Mouse (Mus musculus): ENCODE measurements around the gene Spaca6. TPM values are rescaled to one million over a fixed set of nuclear protein-coding genes. Genes with fewer than 3 reads are reported as not detected.

Gene Spaca6
- total RNA-seq, 1 experiment from 2014 or later: 0.94 TPM

DNA sequence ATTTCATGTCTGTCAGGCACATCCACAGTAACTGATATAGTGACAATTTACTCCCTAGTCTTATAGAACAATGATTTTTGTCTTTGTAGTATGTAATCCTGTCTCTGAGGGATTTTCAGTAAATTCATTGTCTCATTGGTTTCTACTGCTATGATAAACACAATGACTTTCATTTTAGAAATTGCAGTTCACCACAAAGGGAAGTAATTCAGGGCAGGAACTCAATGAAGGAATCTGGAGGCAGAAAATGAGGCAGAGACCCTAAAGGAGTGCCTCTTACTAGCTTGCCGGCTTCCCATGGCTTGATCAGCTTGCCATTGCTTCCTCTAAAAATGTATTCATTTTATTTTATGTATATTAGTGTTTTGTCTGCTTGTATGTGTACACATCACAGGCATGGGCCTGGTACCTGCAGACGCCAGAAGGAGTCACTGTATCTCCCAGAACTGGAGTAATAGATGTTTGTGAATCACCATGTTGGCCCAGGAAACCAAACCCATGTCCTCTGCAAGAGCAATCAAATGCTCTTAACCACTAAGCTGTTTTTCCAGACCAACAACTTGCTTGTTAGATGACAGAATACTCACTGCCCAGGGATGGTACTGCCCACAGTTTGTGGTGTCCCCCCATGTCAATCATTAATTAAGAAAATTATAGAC, 44.1 kb downstream of the Spaca6 start:
- ATAC-seq (replicated peaks in 1 of 2; ENCODE audit: insufficient read depth in 1 of 2, low FRiP score in 2 of 2, low TSS enrichment in 1 of 2, low read depth in 1 of 2, poor library complexity in 2 of 2, severe bottlenecking in 2 of 2): peak; percentile 66 to 72; a peak in 3 of 4 replicates

DNA sequence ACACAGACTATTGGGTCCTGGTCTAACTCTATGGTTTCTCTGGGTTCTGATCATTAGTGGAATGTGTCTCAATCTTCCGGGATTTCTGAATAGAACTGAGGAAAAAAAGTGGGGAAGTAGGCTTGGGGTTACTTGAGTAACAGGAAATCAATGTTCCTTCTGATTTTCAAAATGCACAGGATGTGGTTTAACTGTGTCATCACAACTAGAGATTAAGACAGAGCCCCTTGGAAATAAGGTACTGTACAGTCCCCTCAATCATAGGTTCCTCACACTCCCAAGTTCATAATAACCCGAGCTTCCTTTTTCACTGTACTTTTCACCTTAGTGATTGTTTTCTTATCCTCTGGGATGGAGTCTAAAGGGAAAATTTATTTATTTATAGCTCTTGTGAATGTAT, 44.7 kb downstream of the Spaca6 start:
- peak; percentile 51 to 71; a peak in 3 of 4 replicates for ATAC-seq (replicated peaks in 1 of 2; ENCODE audit: insufficient read depth in 1 of 2, low FRiP score in 2 of 2, low TSS enrichment in 1 of 2, low read depth in 1 of 2, poor library complexity in 2 of 2, severe bottlenecking in 2 of 2)

DNA sequence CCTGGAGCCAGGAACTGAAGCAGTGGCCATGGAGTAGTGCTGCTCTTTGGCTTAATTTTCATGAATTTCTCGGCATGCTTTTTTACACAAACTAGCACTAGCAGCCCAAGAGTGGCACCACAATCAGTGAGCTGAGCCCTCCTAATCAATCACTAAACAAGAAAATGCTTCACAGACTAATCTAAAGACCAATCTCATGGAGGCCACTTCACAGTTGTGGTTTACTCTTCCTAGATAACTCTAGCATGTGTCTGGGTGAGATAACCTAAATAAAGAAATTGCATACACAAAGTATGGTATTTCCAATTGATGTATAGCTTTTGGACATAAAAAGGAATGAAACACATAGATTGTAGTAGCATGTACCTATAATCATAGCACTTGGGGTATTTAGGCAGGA, 52.4 kb downstream of the Spaca6 start:
- ATAC-seq (replicated peaks in 1 of 2; ENCODE audit: insufficient read depth in 1 of 2, low FRiP score in 2 of 2, low TSS enrichment in 1 of 2, low read depth in 1 of 2, poor library complexity in 2 of 2, severe bottlenecking in 2 of 2): no peak

DNA sequence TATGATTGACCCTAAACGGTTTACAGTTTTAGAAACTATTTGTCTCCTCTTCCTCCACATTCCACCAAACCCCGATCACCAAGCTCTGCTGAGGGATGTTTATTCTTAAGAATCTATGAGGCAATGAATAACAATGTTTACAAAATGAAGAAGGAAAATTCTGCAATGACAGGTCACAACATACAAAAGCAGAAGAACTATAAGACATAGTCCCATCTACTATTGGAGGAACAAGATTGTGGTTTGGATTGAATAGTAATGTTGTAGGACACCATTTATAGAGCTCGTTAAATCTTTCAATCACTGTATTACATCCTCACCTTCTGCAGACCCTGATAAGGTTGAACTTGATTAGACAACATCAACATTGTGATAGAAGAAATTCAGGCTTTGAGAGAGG, 55.7 kb downstream of the Spaca6 start:
- peak in 1 of 2 experiments; percentile 28; a peak in 1 of 4 replicates for ATAC-seq (replicated peaks in 1 of 2; ENCODE audit: insufficient read depth in 1 of 2, low FRiP score in 2 of 2, low TSS enrichment in 1 of 2, low read depth in 1 of 2, poor library complexity in 2 of 2, severe bottlenecking in 2 of 2)

DNA sequence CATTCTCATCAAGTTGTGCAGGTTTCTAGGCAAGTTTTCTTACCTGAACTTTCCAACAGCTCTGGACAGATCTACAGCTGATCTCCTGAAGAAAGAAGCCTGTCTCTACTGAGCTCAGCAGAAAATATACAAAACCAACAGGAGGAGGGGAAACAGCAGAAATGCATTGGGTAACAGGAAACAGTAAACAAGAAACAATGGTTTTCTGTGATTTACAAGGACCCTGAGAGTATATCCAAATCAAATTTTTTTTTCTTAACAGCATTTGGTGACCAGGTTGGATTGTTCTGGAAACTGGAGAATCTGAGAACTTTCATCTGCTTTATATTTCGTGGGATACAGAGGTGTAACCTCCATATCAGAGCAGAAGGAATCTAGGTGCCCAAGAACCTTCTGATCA, 56.9 kb downstream of the Spaca6 start, which contains the start of gene Fpr1:
TSS of gene Fpr1 (minus strand) at position 101 of the 400 bp plus-strand sequence.
- ATAC-seq (replicated peaks in 1 of 2; ENCODE audit: insufficient read depth in 1 of 2, low FRiP score in 2 of 2, low TSS enrichment in 1 of 2, low read depth in 1 of 2, poor library complexity in 2 of 2, severe bottlenecking in 2 of 2): no peak

DNA sequence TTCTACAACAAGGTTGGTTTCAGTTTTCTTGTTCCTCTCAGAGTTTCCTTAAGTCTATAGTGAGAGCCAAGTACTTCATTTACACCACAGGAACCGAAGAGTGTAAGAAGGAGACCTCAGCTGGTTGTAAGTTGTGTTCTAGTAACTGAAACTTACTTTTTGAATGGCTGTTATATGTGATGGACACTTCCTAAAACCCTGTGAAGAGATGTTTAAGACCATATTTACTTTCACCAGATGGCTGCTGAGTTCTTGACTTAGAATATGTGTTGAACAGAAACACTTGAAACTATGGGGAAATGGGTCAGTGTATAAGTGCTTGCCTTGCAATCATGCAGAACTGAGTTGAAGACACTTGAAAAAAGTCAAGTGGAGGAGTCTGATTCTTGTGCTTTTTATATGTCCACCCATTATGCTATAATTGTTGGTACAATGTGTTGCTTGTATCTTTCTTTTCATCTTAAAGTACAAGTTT, 60.9 kb downstream of the Spaca6 start, which contains the start of the genes Fpr2 and Fpr3:
TSS of gene Fpr2 (plus strand) at position 51 of the 475 bp plus-strand sequence.
TSS of gene Fpr3 (plus strand) at position 79 of the 475 bp plus-strand sequence.
- peak; percentile 28 to 33; a peak in 2 of 4 replicates for ATAC-seq (replicated peaks in 1 of 2; ENCODE audit: insufficient read depth in 1 of 2, low FRiP score in 2 of 2, low TSS enrichment in 1 of 2, low read depth in 1 of 2, poor library complexity in 2 of 2, severe bottlenecking in 2 of 2)

DNA sequence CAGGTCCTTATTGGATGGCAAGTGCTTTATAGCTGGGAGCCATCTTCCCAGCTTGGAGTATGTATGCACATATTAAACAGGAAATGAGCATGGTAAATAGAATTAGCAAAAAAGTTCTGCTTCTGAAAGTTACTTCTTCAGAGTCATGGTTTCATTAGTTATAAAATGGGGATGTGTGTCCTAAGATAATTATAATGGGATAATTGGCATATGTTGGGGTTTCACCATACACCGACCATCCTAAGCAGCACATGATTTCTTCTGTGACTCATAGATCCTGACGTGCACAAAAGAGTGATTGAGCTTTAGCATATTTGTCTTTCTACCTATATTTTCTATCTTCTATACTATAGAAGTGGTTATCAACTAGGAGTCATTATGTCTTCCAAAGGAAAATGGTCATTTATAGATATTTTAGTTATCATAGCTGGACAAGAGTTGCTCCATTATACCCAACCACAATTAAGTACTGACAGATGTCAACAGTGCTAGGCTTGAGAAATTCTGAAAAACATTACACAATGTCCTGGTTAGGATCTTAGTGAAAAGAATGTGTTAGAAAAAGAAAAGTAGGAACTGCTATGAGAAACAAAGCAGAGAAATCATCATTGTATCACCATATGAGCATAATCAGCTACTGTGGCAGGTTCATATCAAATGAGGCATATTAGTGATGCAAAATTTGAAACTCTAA, 62.9 kb downstream of the Spaca6 start:
- ATAC-seq (replicated peaks in 1 of 2; ENCODE audit: insufficient read depth in 1 of 2, low FRiP score in 2 of 2, low TSS enrichment in 1 of 2, low read depth in 1 of 2, poor library complexity in 2 of 2, severe bottlenecking in 2 of 2): peak in 1 of 2 experiments; percentile 36; a peak in 1 of 4 replicates

Other genes starting within 250 kb of the Spaca6 start
- 62.1 and 83.2 TPM in 2 replicates for gene Lnpep, start 202.1 kb upstream of the Spaca6 start, total RNA-seq (2017)
- 0.13 TPM in 1 of 2 replicates, not detected in the other for gene Vmn2r90, start 123.4 kb upstream of the Spaca6 start, total RNA-seq (2017)
- not detected in 2 replicates for gene Has1, start 28.0 kb downstream of the Spaca6 start, total RNA-seq (2017)
- 2.7 and 12.1 TPM in 2 replicates for gene Fpr1, start 56.8 kb downstream of the Spaca6 start, total RNA-seq (2017)
- gene Fpr2, start 60.7 kb downstream of the Spaca6 start, total RNA-seq (2017): 8.1 and 26.5 TPM in 2 replicates
- not detected in 2 replicates for gene Fpr3, start 60.7 kb downstream of the Spaca6 start, total RNA-seq (2017)
- not detected in 2 replicates for gene Fpr-rs4, start 194.6 kb downstream of the Spaca6 start, total RNA-seq (2017)
- not detected in 2 replicates for gene Vmn2r124, start 222.3 kb downstream of the Spaca6 start, total RNA-seq (2017)

Data from hematopoietic stem cell, adult 5-6 weeks (primary cell).